Mouse (Mus musculus): ENCODE results near the gene Cyth1. TPM values are rescaled to one million over a fixed set of nuclear protein-coding genes. Genes with fewer than 3 reads are reported as not detected.

The Cyth1 gene
- polyA plus RNA-seq, 1 experiment from 2014 or later = 14.4 TPM

- ATAC-seq (ENCODE audit: low read depth) = no peak
- Histone ChIP-seq H3K27ac (ENCODE audit: low read length) (no peak overlapping the region), H3K4me1 (replicated peaks; ENCODE audit: control insufficient read depth, insufficient read depth, low read length) (peaks cover 36% of the 10 kb centered on the region)
Measured at GRCm38 (mm10) chr11:118207424-118208033, 40.9 kb downstream of the Cyth1 start.

DNA sequence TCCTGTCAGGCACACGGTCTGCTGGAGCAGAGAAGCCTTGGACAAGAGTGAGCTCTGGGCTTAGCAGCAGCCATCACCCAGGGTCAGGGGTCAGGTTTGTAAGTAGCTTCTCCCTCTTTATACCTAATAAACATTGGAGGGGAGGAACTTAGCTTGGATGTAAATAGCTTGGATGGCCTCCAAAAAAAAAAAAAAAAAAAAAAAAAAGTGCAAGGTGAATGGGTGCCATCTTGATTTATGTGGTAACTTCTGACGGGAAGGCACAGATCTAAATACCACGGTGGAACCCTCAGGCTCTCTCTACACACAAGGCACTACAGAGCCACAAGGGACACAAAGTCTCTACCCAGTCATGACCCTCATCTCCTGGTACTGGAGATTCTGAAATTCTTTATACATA lies 42.1 kb downstream of the Cyth1 start:
- 40% methylated on average over 3 of the region's 3 CpGs for WGBS
- Histone ChIP-seq H3K4me1 (replicated peaks; ENCODE audit: control insufficient read depth, insufficient read depth, low read length) (peaks cover 40% of the 10 kb centered on the region), H3K9me3 (ENCODE audit: control insufficient read depth, low read length) (no peaks in the 10 kb centered on the region), H3K4me3 (ENCODE audit: low read length) (no peak overlapping the region), H3K27me3 (ENCODE audit: control insufficient read depth, insufficient read depth, low read depth, low read length) (no peaks in the 10 kb centered on the region), H3K36me3 (ENCODE audit: control insufficient read depth, insufficient read depth, low read length) (no peaks in the 10 kb centered on the region), H3K27ac (ENCODE audit: low read length) (no peak overlapping the region), H3K9ac (ENCODE audit: low read length) (no peak overlapping the region), H3K4me2 (ENCODE audit: low read depth, low read length) (no peak overlapping the region)
- ATAC-seq (ENCODE audit: low read depth) = no peak

More at GRCm38 (mm10) chr11:118207424-118208033, 40.9 kb downstream of the Cyth1 start:
- Histone ChIP-seq H3K27me3 (ENCODE audit: control insufficient read depth, insufficient read depth, low read depth, low read length) (no peaks in the 10 kb centered on the region), H3K9me3 (ENCODE audit: control insufficient read depth, low read length) (no peaks in the 10 kb centered on the region), H3K4me2 (ENCODE audit: low read depth, low read length) (no peak overlapping the region), H3K4me3 (ENCODE audit: low read length) (no peak overlapping the region), H3K9ac (ENCODE audit: low read length) (no peak overlapping the region), H3K36me3 (ENCODE audit: control insufficient read depth, insufficient read depth, low read length) (no peaks in the 10 kb centered on the region)
- 84% methylated on average over 3 of the region's 3 CpGs for WGBS

GRCm38 (mm10) chr11:118203469-118203868 lies 44.9 kb downstream of the Cyth1 start:
- Histone ChIP-seq H3K4me2 (ENCODE audit: low read depth, low read length) (no peak overlapping the region), H3K27me3 (ENCODE audit: control insufficient read depth, insufficient read depth, low read depth, low read length) (no peaks in the 10 kb centered on the region), H3K4me1 (replicated peaks; ENCODE audit: control insufficient read depth, insufficient read depth, low read length) (peaks cover 47% of the 10 kb centered on the region), H3K9me3 (ENCODE audit: control insufficient read depth, low read length) (no peaks in the 10 kb centered on the region), H3K9ac (ENCODE audit: low read length) (no peak overlapping the region), H3K4me3 (ENCODE audit: low read length) (no peak overlapping the region), H3K27ac (ENCODE audit: low read length) (no peak overlapping the region), H3K36me3 (ENCODE audit: control insufficient read depth, insufficient read depth, low read length) (no peaks in the 10 kb centered on the region)
- ATAC-seq (ENCODE audit: low read depth) = no peak
- WGBS = 78% methylated on average over 6 of the region's 6 CpGs

GRCm38 (mm10) chr11:118202410-118203233 lies 45.8 kb downstream of the Cyth1 start:
- peaks cover 51% of the 10 kb centered on the region for H3K4me1 ChIP-seq (replicated peaks; ENCODE audit: control insufficient read depth, insufficient read depth, low read length)
- H3K9me3 ChIP-seq (ENCODE audit: control insufficient read depth, low read length) = no peaks in the 10 kb centered on the region
- WGBS = 8% methylated on average over 19 of the region's 19 CpGs
- ATAC-seq (ENCODE audit: low read depth) = peak; percentile 88
- H3K4me2 ChIP-seq (ENCODE audit: low read depth, low read length) = peak overlapping the region; percentile 58
- peak overlapping the region; percentile 42 for H3K4me3 ChIP-seq (ENCODE audit: low read length)
- H3K27ac ChIP-seq (ENCODE audit: low read length) = peak overlapping the region; percentile 74
- peak overlapping the region; percentile 59 for H3K9ac ChIP-seq (ENCODE audit: low read length)
- H3K36me3 ChIP-seq (ENCODE audit: control insufficient read depth, insufficient read depth, low read length) = no peaks in the 10 kb centered on the region
- H3K27me3 ChIP-seq (ENCODE audit: control insufficient read depth, insufficient read depth, low read depth, low read length) = no peaks in the 10 kb centered on the region

DNA sequence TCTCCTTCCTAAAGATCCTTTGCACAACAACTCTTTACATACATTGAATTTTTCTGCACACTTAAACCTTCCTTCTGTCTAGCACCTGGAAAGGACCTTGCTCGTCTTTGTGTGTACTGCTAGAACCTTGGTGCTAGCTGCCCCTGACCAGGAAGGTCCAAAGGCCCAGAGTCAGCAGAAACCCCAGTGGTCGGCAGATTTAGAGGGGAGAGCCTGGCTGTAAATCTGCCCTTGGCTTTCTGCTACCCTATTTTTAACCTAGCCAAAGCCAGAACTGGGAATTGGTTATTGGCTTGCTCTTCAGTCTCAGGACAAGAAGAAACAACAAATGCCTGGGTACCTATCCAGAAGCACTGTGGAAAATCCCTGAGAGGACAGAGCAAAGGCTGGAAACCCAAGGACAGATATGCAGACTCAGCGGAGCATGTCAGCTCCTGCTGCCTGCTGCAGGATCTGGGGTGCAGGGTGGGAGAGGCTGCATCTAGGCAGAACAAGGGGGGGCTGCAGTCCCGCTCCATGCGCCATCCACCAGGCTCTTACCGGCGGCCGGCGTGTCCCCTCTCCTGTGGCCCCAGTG lies 46.5 kb downstream of the Cyth1 start:
- 25% methylated on average over 9 of the region's 9 CpGs for WGBS
- Histone ChIP-seq H3K4me2 (ENCODE audit: low read depth, low read length) (peak overlapping the region; percentile 58), H3K4me1 (replicated peaks; ENCODE audit: control insufficient read depth, insufficient read depth, low read length) (peaks cover 55% of the 10 kb centered on the region), H3K27me3 (ENCODE audit: control insufficient read depth, insufficient read depth, low read depth, low read length) (no peaks in the 10 kb centered on the region), H3K36me3 (ENCODE audit: control insufficient read depth, insufficient read depth, low read length) (no peaks in the 10 kb centered on the region), H3K9ac (ENCODE audit: low read length) (peak overlapping the region; percentile 59), H3K9me3 (ENCODE audit: control insufficient read depth, low read length) (no peaks in the 10 kb centered on the region), H3K27ac (ENCODE audit: low read length) (peak overlapping the region; percentile 74), H3K4me3 (ENCODE audit: low read length) (peak overlapping the region; percentile 42)
- no peak; the same call in 1 of the 2 replicates for ATAC-seq (ENCODE audit: low read depth)

GRCm38 (mm10) chr11:118200834-118201830 lies 47.3 kb downstream of the Cyth1 start:
- Histone ChIP-seq H3K27ac (ENCODE audit: low read length) (peak overlapping the region; percentile 74), H3K36me3 (ENCODE audit: control insufficient read depth, insufficient read depth, low read length) (no peaks in the 10 kb centered on the region), H3K4me1 (replicated peaks; ENCODE audit: control insufficient read depth, insufficient read depth, low read length) (peaks cover 63% of the 10 kb centered on the region), H3K4me2 (ENCODE audit: low read depth, low read length) (peak overlapping the region; percentile 58), H3K9me3 (ENCODE audit: control insufficient read depth, low read length) (no peaks in the 10 kb centered on the region), H3K27me3 (ENCODE audit: control insufficient read depth, insufficient read depth, low read depth, low read length) (no peaks in the 10 kb centered on the region), H3K4me3 (ENCODE audit: low read length) (peak overlapping the region; percentile 42; the same call in 1 of the 2 replicates), H3K9ac (ENCODE audit: low read length) (peak overlapping the region; percentile 59)
- 19% methylated on average over 11 of the region's 11 CpGs for WGBS
- ATAC-seq (ENCODE audit: low read depth) = peak; percentile 31

DNA sequence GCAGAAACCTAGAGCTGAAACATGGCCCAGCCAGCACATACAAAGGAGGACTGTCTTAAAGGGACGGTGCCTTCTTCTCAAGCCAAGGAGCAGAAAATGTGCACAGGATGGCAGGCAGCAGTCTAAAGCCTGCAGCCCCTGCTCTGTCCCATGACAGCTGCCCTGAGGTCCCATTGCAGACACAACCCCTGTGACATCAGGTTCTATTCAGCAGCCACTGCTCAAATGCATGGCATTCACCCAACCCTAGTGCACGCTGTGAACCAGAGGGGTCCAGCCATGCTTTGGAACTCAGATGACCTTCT lies 50.1 kb downstream of the Cyth1 start:
- ATAC-seq (ENCODE audit: low read depth) = no peak
- Histone ChIP-seq H3K9me3 (ENCODE audit: control insufficient read depth, low read length) (no peaks in the 10 kb centered on the region), H3K9ac (ENCODE audit: low read length) (no peak overlapping the region; the same call in 1 of the 2 replicates), H3K27me3 (ENCODE audit: control insufficient read depth, insufficient read depth, low read depth, low read length) (no peaks in the 10 kb centered on the region), H3K4me1 (replicated peaks; ENCODE audit: control insufficient read depth, insufficient read depth, low read length) (peaks cover 73% of the 10 kb centered on the region), H3K4me2 (ENCODE audit: low read depth, low read length) (peak overlapping the region; percentile 28; the same call in 1 of the 2 replicates), H3K27ac (ENCODE audit: low read length) (no peak overlapping the region), H3K4me3 (ENCODE audit: low read length) (no peak overlapping the region), H3K36me3 (ENCODE audit: control insufficient read depth, insufficient read depth, low read length) (no peaks in the 10 kb centered on the region)
- WGBS = 35% methylated on average over 2 of the region's 2 CpGs

GRCm38 (mm10) chr11:118197508-118198295 lies 50.7 kb downstream of the Cyth1 start:
- no peaks in the 10 kb centered on the region for H3K36me3 ChIP-seq (ENCODE audit: control insufficient read depth, insufficient read depth, low read length)
- no peak overlapping the region for H3K27ac ChIP-seq (ENCODE audit: low read length)
- H3K9ac ChIP-seq (ENCODE audit: low read length) = peak overlapping the region; percentile 17; the same call in 1 of the 2 replicates
- H3K4me1 ChIP-seq (replicated peaks; ENCODE audit: control insufficient read depth, insufficient read depth, low read length) = peaks cover 73% of the 10 kb centered on the region
- H3K4me2 ChIP-seq (ENCODE audit: low read depth, low read length) = peak overlapping the region; percentile 28; the same call in 1 of the 2 replicates
- WGBS = 29% methylated on average over 13 of the region's 13 CpGs
- no peak for ATAC-seq (ENCODE audit: low read depth)
- no peak overlapping the region for H3K4me3 ChIP-seq (ENCODE audit: low read length)
- H3K9me3 ChIP-seq (ENCODE audit: control insufficient read depth, low read length) = no peaks in the 10 kb centered on the region
- H3K27me3 ChIP-seq (ENCODE audit: control insufficient read depth, insufficient read depth, low read depth, low read length) = no peaks in the 10 kb centered on the region
